Mouse (Mus musculus) erythroblast, embryonic 14.5 days (primary cell): ENCODE measurements around the gene Pds5a.

Source experiments
- GATA1 ChIP-seq: IDR thresholded peaks from 2 replicates; pipeline ENCODE4 v1.6.1; 2012; ENCODE audit warnings: low read length, inconsistent platforms, mixed read lengths
- TAL1 ChIP-seq: IDR thresholded peaks from 3 replicates; pipeline ENCODE4 v1.6.1; 2012; ENCODE audit warnings: low read length, inconsistent platforms, mixed read lengths

GRCm38 (mm10) chr5:65599681-65600080, 98.4 kb downstream of the Pds5a start:
- no peak for TF ChIP-seq GATA1
- TF ChIP-seq TAL1: no peak
